Mouse (Mus musculus) ES-Bruce4 (cell line): ENCODE results near the gene Qrfp. TPM values are rescaled to one million over a fixed set of nuclear protein-coding genes. Genes with fewer than 3 reads are reported as not detected.

Experiments used
- H3K27ac ChIP-seq: 2 replicates; pipeline ENCODE4 v1.5.1; 2012; ENCODE audit warnings: low read length, inconsistent platforms; ENCODE audit not compliant: insufficient read depth
- H3K27me3 ChIP-seq: 2 replicates; pipeline ENCODE4 v1.6.1; 2012; ENCODE audit warnings: mild to moderate bottlenecking, low read length, inconsistent platforms; ENCODE audit not compliant: control insufficient read depth, poor library complexity, insufficient read depth, severe bottlenecking
- H3K36me3 ChIP-seq: 2 replicates; pipeline ENCODE4 v1.6.1; 2012; ENCODE audit warnings: inconsistent platforms, mild to moderate bottlenecking, low read length, moderate library complexity; ENCODE audit not compliant: control insufficient read depth, poor library complexity, insufficient read depth, severe bottlenecking
- H3K4me1 ChIP-seq: one replicate; pipeline ENCODE4 v1.8.1; 2011; ENCODE audit warnings: low read length; ENCODE audit not compliant: control insufficient read depth, insufficient read depth
- H3K4me3 ChIP-seq: 2 replicates; pipeline ENCODE4 v1.5.1; 2011; ENCODE audit warnings: low read depth, mild to moderate bottlenecking, low read length
- H3K9ac ChIP-seq: 2 replicates; pipeline ENCODE4 v1.6.1; 2012; ENCODE audit warnings: low read depth, mild to moderate bottlenecking, inconsistent platforms; ENCODE audit not compliant: poor library complexity, severe bottlenecking
- H3K9me3 ChIP-seq: replicated peaks from 2 replicates; pipeline ENCODE4 v1.6.1; 2012; ENCODE audit warnings: mild to moderate bottlenecking, low read length, inconsistent platforms; ENCODE audit not compliant: control insufficient read depth, poor library complexity, insufficient read depth, severe bottlenecking
- CTCF ChIP-seq: IDR thresholded peaks from one replicate; pipeline ENCODE4 v1.8.1; 2011; ENCODE audit warnings: low read depth, low read length
- EP300 ChIP-seq: IDR thresholded peaks from 2 replicates; pipeline ENCODE4 v1.6.1; 2011; ENCODE audit warnings: low read depth, low read length; ENCODE audit not compliant: insufficient read depth
- POLR2A ChIP-seq: IDR thresholded peaks from one replicate; pipeline ENCODE4 v1.8.1; 2011; ENCODE audit warnings: low read length; ENCODE audit not compliant: insufficient read depth
- polyA plus RNA-seq: library from polyadenylated mRNA; stranded (reverse); fragments of >200 nt; gene quantifications from 2 replicates; pipeline ENCODE4 v1.2.4, GENCODE M21; 2011; ENCODE audit warnings: low read depth; ENCODE audit not compliant: missing spikeins, insufficient read depth, insufficient read length

Gene Qrfp
- polyA plus RNA-seq, 1 experiment: not detected

- Histone ChIP-seq H3K27ac (no peak overlapping the region), H3K4me1 (no peaks in the 10 kb centered on the region), H3K9ac (no peak overlapping the region), H3K9me3 (no peaks in the 10 kb centered on the region), H3K36me3 (no peaks in the 10 kb centered on the region), H3K27me3 (no peaks in the 10 kb centered on the region), H3K4me3 (no peak overlapping the region)
- TF ChIP-seq CTCF: no peak
- no peak for TF ChIP-seq EP300
- TF ChIP-seq POLR2A: no peak
Measured at GRCm38 (mm10) chr2:31836091-31836490, 25.7 kb upstream of the Qrfp start.

GRCm38 (mm10) chr2:31828311-31828825, 18.0 kb upstream of the Qrfp start:
- H3K36me3 ChIP-seq: no peaks in the 10 kb centered on the region
- no peak overlapping the region for H3K27ac ChIP-seq
- TF ChIP-seq CTCF (no peak), POLR2A (no peak), EP300 (no peak)
- no peaks in the 10 kb centered on the region for H3K27me3 ChIP-seq
- no peaks in the 10 kb centered on the region for H3K4me1 ChIP-seq
- H3K9ac ChIP-seq: no peak overlapping the region
- no peak overlapping the region for H3K4me3 ChIP-seq
- H3K9me3 ChIP-seq: no peaks in the 10 kb centered on the region

DNA sequence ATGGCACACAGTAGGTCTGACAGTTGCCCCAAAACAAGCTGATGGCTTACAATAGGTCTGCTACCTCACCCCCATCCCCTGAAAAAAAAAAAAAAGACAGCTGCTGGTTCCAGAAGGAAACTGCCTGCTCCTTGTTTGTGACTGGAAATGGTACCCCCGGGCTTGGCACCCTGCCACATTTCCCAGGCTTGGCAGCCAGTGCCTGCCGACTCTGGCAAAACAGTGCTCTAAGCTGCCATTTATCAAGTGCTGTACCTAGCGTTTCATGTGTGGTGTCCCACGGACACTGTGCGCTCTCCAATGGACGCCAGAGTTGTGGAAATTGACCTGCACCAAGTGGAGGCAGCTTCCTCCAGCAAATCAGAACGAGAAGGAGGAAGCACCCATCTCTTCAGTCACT, 17.5 kb upstream of the Qrfp start:
- TF ChIP-seq CTCF (no peak), POLR2A (no peak), EP300 (no peak)
- Histone ChIP-seq H3K9me3 (no peaks in the 10 kb centered on the region), H3K36me3 (no peaks in the 10 kb centered on the region), H3K4me1 (no peaks in the 10 kb centered on the region), H3K27me3 (no peaks in the 10 kb centered on the region), H3K9ac (no peak overlapping the region), H3K27ac (no peak overlapping the region), H3K4me3 (no peak overlapping the region)

- no peaks in the 10 kb centered on the region for H3K36me3 ChIP-seq
- no peaks in the 10 kb centered on the region for H3K4me1 ChIP-seq
- H3K4me3 ChIP-seq: no peak overlapping the region
- TF ChIP-seq CTCF (no peak), EP300 (no peak), POLR2A (no peak)
- no peaks in the 10 kb centered on the region for H3K9me3 ChIP-seq
- H3K27me3 ChIP-seq: no peaks in the 10 kb centered on the region
- H3K9ac ChIP-seq: no peak overlapping the region
- no peak overlapping the region for H3K27ac ChIP-seq
Measured at GRCm38 (mm10) chr2:31826094-31827085, 16.0 kb upstream of the Qrfp start.

DNA sequence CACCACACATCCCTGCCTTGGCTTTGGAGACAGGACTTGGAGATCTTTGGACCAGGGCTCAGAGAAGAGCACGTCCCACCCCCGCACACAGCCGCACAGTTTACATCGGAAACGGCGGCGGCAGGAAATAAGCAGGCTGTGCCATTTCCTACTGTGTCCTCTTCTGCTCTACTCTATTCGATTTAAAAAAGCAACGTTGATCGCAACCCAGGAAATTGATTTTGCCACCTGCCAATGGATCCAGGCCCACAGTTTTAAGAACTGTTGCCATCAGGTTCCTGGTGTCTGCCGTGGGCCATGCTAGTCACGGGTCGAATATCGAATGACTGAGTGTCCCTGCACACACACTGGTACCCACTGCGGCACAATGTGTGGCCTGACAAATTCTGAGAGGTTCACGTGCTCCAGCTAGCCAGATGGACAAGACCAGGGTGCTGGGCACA, 15.1 kb upstream of the Qrfp start:
- no peaks in the 10 kb centered on the region for H3K27me3 ChIP-seq
- no peaks in the 10 kb centered on the region for H3K4me1 ChIP-seq
- H3K27ac ChIP-seq: no peak overlapping the region
- H3K4me3 ChIP-seq: no peak overlapping the region
- H3K9ac ChIP-seq: no peak overlapping the region
- TF ChIP-seq EP300 (no peak), POLR2A (no peak), CTCF (no peak)
- no peaks in the 10 kb centered on the region for H3K36me3 ChIP-seq
- no peaks in the 10 kb centered on the region for H3K9me3 ChIP-seq
